Mouse (Mus musculus) ES-E14 (cell line): ENCODE measurements around the gene Kcng3. TPM values are rescaled to one million over a fixed set of nuclear protein-coding genes. Genes with fewer than 3 reads are reported as not detected.

Source experiments
- DNase-seq: peaks from one replicate; pipeline ENCODE4 v3.0.0-alpha.2; 2013; ENCODE audit warnings: low read depth, low spot score
- H3K27ac ChIP-seq: 2 replicates; pipeline ENCODE4 v1.5.1; 2012; ENCODE audit warnings: low read depth, mild to moderate bottlenecking, low read length, moderate library complexity, mixed read lengths; ENCODE audit not compliant: poor library complexity, insufficient read depth, severe bottlenecking
- H3K36me3 ChIP-seq: 2 replicates; pipeline ENCODE4 v1.6.1; 2012; ENCODE audit warnings: mild to moderate bottlenecking, low read length, moderate library complexity, mixed read lengths; ENCODE audit not compliant: control insufficient read depth, poor library complexity, insufficient read depth, severe bottlenecking
- H3K4me1 ChIP-seq, 2 experiments: fragments of 150-350 bp in 1 of 2; sonication (generic) in 1 of 2; 2 replicates each; pipeline ENCODE4 v1.6.1; 2012; ENCODE audit warnings: low read length in 2 of 2, mild to moderate bottlenecking in 1 of 2, mixed read lengths in 1 of 2; ENCODE audit not compliant: control insufficient read depth in 2 of 2, insufficient read depth in 2 of 2, poor library complexity in 1 of 2
- H3K4me3 ChIP-seq, 2 experiments: fragments of 150-350 bp in 1 of 2; sonication (generic) in 1 of 2; 2 replicates each; pipeline ENCODE4 v1.5.1; 2012; ENCODE audit warnings: low read length in 2 of 2, low read depth in 1 of 2, mild to moderate bottlenecking in 1 of 2, mixed read lengths in 1 of 2; ENCODE audit not compliant: insufficient read depth in 1 of 2, poor library complexity in 1 of 2, severe bottlenecking in 1 of 2
- H3K9ac ChIP-seq: 2 replicates; pipeline ENCODE4 v1.6.1; 2012; ENCODE audit warnings: low read depth, mild to moderate bottlenecking, low read length, mixed read lengths; ENCODE audit not compliant: poor library complexity, insufficient read depth, severe bottlenecking
- H3K9me3 ChIP-seq: fragments of 150-350 bp; sonication (generic); 2 replicates; pipeline ENCODE4 v1.6.1; 2012; ENCODE audit warnings: low read depth, mild to moderate bottlenecking, low read length; ENCODE audit not compliant: control insufficient read depth, insufficient read depth
- CHD2 ChIP-seq: IDR thresholded peaks from 2 replicates; pipeline ENCODE4 v1.6.1; 2014; ENCODE audit warnings: mild to moderate bottlenecking, low read depth, low read length, inconsistent platforms
- HCFC1 ChIP-seq: IDR thresholded peaks from 2 replicates; pipeline ENCODE4 v1.6.1; 2012; ENCODE audit warnings: low read length, inconsistent platforms, borderline replicate concordance; ENCODE audit not compliant: insufficient read depth
- MAFK ChIP-seq: IDR thresholded peaks from 2 replicates; pipeline ENCODE4 v1.6.1; 2014; ENCODE audit warnings: mild to moderate bottlenecking, low read depth, low read length, inconsistent platforms; ENCODE audit not compliant: insufficient read depth
- ZC3H11A ChIP-seq: IDR thresholded peaks from 2 replicates; pipeline ENCODE4 v1.6.1; 2012; ENCODE audit warnings: low read depth, mild to moderate bottlenecking, inconsistent platforms, low read length, borderline replicate concordance
- ZNF384 ChIP-seq: IDR thresholded peaks from 2 replicates; pipeline ENCODE4 v1.6.1; 2012; ENCODE audit warnings: low read depth, low read length, inconsistent platforms
- in situ Hi-C, 2 experiments: fragments of 600-800 bp; cut with MboI; formaldehyde crosslinking; loops; one replicate each; pipeline ENCODE4 v1.15.1; 2025; ENCODE audit warnings: low sequenced_read_pairs in 2 of 2, inconsistent platforms in 1 of 2; ENCODE audit not compliant: unreplicated experiment in 2 of 2
- total RNA-seq: library from RNA; depleted of rRNA; stranded (reverse); fragments of 300-350 nt; gene quantifications from 2 replicates; pipeline ENCODE4 v1.2.3, GENCODE M21; 2012

Kcng3 gene
- total RNA-seq, 1 experiment, result 0.98 TPM

DNA sequence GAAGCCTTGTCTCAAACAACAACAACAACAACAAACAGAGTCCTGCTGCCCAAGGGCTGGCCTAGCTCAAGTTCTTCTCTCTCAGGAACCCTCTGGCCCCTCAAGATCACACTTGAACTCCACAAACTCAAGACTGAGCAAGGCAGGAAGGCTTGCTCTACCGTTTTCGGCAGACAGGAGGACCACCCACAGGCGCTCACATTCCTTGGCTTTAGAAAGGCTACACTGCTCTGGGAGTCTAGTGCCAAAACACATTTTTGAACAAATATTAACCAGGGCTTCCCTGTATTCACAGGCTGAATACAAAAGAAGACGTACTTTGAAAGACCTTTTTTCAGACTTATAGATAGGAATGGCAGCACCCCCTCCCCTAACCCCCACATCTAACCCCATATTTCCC is 59.3 kb downstream of the Kcng3 start:
- H3K36me3 ChIP-seq, result no peaks in the 10 kb centered on the region
- no peak for DNase-seq
- in situ Hi-C loops, result no loop called here
- no peak overlapping the region for H3K27ac ChIP-seq
- no peak overlapping the region for H3K4me3 ChIP-seq
- H3K9ac ChIP-seq, result no peak overlapping the region
- TF ChIP-seq HCFC1 (no peak), MAFK (no peak), ZNF384 (no peak), CHD2 (no peak), ZC3H11A (no peak)
- no peaks in the 10 kb centered on the region for H3K9me3 ChIP-seq
- H3K4me1 ChIP-seq, result peaks cover 0 to 12% of the 10 kb centered on the region in 2 experiments; a peak in 2 of 4 replicates

DNA sequence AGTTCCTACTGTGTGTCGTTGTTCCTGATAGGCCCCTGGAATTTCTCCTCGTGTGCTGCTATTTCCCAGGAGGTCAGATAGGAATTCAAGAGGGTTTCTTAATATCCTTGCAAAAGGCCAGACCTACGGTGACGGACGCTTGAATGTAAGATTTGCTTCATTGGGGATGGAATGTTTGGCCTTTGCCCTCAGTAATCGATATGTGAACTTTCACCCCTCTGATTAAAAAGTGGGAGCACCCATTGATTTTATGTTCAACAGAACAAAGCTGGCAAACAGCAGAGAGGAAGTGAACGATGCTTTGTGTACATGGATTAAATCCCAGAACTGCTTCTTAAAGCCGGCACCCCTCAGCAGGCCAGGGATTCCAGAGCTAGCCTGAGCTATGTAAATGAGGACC is 64.3 kb downstream of the Kcng3 start:
- no peak overlapping the region for H3K27ac ChIP-seq
- no peak for TF ChIP-seq CHD2
- in situ Hi-C loops, result no loop called here

DNA sequence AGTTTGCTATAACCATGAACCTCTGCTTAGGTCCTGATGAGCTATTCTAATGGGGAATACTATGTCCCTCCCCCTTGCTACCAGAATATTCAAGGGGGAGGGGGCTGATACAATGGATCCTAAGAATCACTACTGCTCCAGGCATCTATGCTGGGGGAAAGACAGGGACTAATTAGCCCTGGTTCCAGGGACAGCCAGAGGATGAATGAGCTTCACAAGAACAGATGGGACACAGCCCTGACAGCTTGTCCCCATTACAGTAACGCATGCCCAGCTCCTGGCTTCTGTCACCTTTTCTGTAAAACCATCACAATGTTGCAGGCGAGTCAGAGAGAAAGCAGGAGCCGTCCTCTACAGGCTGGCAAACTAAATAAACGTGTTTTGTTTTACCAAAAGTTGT is 66.2 kb downstream of the Kcng3 start:
- no peaks in the 10 kb centered on the region for H3K36me3 ChIP-seq
- TF ChIP-seq ZC3H11A (no peak), CHD2 (no peak), ZNF384 (no peak), HCFC1 (no peak), MAFK (no peak)
- in situ Hi-C loops, result no loop called here
- no peak overlapping the region for H3K4me3 ChIP-seq
- H3K9me3 ChIP-seq, result no peaks in the 10 kb centered on the region
- H3K27ac ChIP-seq, result no peak overlapping the region
- H3K4me1 ChIP-seq, result peaks cover 0 to 16% of the 10 kb centered on the region in 2 experiments; a peak in 2 of 4 replicates
- DNase-seq, result no peak
- no peak overlapping the region for H3K9ac ChIP-seq

More for the DNA sequence above, 64.3 kb downstream of the Kcng3 start:
- Histone ChIP-seq H3K4me3 (no peak overlapping the region), H3K9ac (no peak overlapping the region), H3K4me1 (peaks cover 0 to 19% of the 10 kb centered on the region in 2 experiments; a peak in 2 of 4 replicates), H3K9me3 (no peaks in the 10 kb centered on the region), H3K36me3 (no peaks in the 10 kb centered on the region)
- DNase-seq, result no peak

DNA sequence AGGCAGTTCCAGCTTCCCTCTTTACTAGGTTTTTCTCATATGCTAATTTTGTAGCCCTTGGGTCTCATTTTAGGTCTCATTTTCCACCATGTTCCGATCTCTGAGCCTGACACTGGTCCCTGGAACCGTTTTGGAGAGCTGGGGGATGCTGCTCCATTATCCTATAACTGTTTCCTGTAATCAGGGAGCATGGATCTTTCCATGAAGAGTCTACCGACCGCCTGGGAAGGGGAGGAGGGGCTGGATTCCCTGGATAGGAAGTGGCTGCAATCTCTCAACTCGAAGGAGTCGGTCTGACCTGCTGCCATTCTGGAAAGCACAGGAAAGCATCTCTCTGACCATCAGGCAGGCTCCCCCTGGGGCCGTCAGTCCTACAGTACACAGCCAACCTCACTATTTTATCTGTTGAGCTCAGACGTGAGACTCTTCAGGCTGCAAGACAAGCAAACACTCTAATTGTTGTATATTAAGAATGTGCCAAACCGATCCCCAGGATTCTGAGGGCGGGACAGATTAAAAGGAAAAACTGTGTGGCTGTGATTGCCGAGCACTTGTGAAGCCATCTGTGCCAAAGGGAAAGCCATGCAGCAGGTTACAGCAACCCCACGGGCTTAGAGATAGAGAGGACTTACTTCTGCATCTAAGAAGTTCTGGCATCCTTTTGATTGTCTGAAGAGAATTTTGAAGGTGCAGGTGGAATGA is 67.4 kb downstream of the Kcng3 start:
- Histone ChIP-seq H3K9ac (peak overlapping the region; percentile 40; the same call in 1 of the 2 replicates), H3K27ac (no peak overlapping the region), H3K4me1 (peaks cover 0 to 16% of the 10 kb centered on the region in 2 experiments; a peak in 2 of 4 replicates), H3K9me3 (no peaks in the 10 kb centered on the region), H3K4me3 (no peak overlapping the region), H3K36me3 (no peaks in the 10 kb centered on the region)
- no peak for TF ChIP-seq HCFC1
- no peak for TF ChIP-seq MAFK
- TF ChIP-seq ZNF384, result no peak
- TF ChIP-seq CHD2, result no peak
- no peak for TF ChIP-seq ZC3H11A
- in situ Hi-C loops, result no loop called here
- DNase-seq, result no peak

DNA sequence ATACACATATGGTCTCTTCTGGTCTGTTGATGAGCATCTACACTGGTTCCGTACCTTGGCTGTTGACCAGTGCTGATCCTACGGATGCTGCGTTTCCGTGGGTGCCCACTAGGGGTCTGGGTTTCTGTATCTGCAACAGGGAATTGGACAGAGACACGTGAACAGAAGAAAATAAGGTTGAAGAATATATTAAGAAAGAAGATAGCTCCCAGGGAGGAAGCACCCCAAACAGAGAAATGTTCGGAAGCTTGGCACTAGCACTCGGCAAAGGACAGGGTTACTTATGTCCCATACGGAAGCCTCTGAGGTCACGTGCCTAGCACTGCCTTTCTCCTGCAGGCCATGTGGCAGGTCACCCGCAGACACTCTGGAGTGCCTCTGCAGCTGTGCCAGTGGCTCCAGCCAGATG is 68.0 kb downstream of the Kcng3 start:
- no peaks in the 10 kb centered on the region for H3K9me3 ChIP-seq
- no peak overlapping the region for H3K4me3 ChIP-seq
- H3K9ac ChIP-seq, result peak overlapping the region; percentile 40; the same call in 1 of the 2 replicates
- H3K36me3 ChIP-seq, result no peaks in the 10 kb centered on the region
- H3K4me1 ChIP-seq, result peaks cover 0 to 16% of the 10 kb centered on the region in 2 experiments; a peak in 2 of 4 replicates
- TF ChIP-seq CHD2 (no peak), ZNF384 (no peak), MAFK (no peak), HCFC1 (no peak), ZC3H11A (no peak)
- in situ Hi-C loops, result no loop called here
- peak; percentile 56 for DNase-seq
- H3K27ac ChIP-seq, result no peak overlapping the region
